Mouse (Mus musculus): ENCODE measurements at regions not wholly inside any gene's neighbourhood (a gene's known extent, or its start where the extent isn't known, plus 50 kb on each side); places are given as distances from the start of the nearest gene placed in this dataset.

GRCm38 (mm10) chr2:50942741-50943140, 206.2 kb downstream of the Rnd3 start:
- no peak for DNase-seq (ENCODE audit: low read depth, low spot score)

- no peak for DNase-seq (ENCODE audit: low read depth, low spot score)
Measured at GRCm38 (mm10) chr2:50932936-50933335, 216.0 kb downstream of the Rnd3 start.

- no peak for DNase-seq (ENCODE audit: low read depth, low spot score)
Measured at GRCm38 (mm10) chr2:50921002-50921401, 227.9 kb downstream of the Rnd3 start.

- no peak for DNase-seq (ENCODE audit: low read depth, low spot score)
Measured at GRCm38 (mm10) chr2:50916323-50917221, 232.3 kb downstream of the Rnd3 start.

GRCm38 (mm10) chr2:50915149-50915548, 233.8 kb downstream of the Rnd3 start:
- DNase-seq (ENCODE audit: low read depth, low spot score) = no peak

GRCm38 (mm10) chr2:50914176-50914575, 234.7 kb downstream of the Rnd3 start:
- DNase-seq (ENCODE audit: low read depth, low spot score) = no peak

GRCm38 (mm10) chr2:50908762-50909161, 240.1 kb downstream of the Rnd3 start:
- DNase-seq (ENCODE audit: low read depth, low spot score) = no peak

- no peak for DNase-seq (ENCODE audit: low read depth, low spot score)
Measured at GRCm38 (mm10) chr2:50902701-50903100, 246.2 kb downstream of the Rnd3 start.

- DNase-seq (ENCODE audit: low read depth, low spot score) = no peak
Measured at GRCm38 (mm10) chr2:50902220-50902619, 246.7 kb downstream of the Rnd3 start.

- DNase-seq (ENCODE audit: low read depth, low spot score) = no peak
Measured at GRCm38 (mm10) chr2:50888992-50889391, 259.9 kb downstream of the Rnd3 start.

GRCm38 (mm10) chr2:50887954-50888353, 261.0 kb downstream of the Rnd3 start:
- DNase-seq (ENCODE audit: low read depth, low spot score) = no peak

GRCm38 (mm10) chr2:50885924-50886315, 263.0 kb downstream of the Rnd3 start:
- no peak for DNase-seq (ENCODE audit: low read depth, low spot score)

- no peak for DNase-seq (ENCODE audit: low read depth, low spot score)
Measured at GRCm38 (mm10) chr2:50885280-50885923, 263.5 kb downstream of the Rnd3 start.

GRCm38 (mm10) chr2:50881514-50882038, 267.3 kb downstream of the Rnd3 start:
- DNase-seq (ENCODE audit: low read depth, low spot score) = no peak

- no peak for DNase-seq (ENCODE audit: low read depth, low spot score)
Measured at GRCm38 (mm10) chr2:50880806-50881205, 268.1 kb downstream of the Rnd3 start.

- no peak for DNase-seq (ENCODE audit: low read depth, low spot score)
Measured at GRCm38 (mm10) chr2:50877716-50878115, 271.2 kb downstream of the Rnd3 start.

GRCm38 (mm10) chr2:50875072-50875471, 273.8 kb downstream of the Rnd3 start:
- DNase-seq (ENCODE audit: low read depth, low spot score) = no peak

- DNase-seq (ENCODE audit: low read depth, low spot score) = no peak
Measured at GRCm38 (mm10) chr2:50853538-50854244, 295.2 kb downstream of the Rnd3 start.

- no peak for DNase-seq (ENCODE audit: low read depth, low spot score)
Measured at GRCm38 (mm10) chr2:50852413-50852919, 296.4 kb downstream of the Rnd3 start.

GRCm38 (mm10) chr2:50850071-50850470, 298.8 kb downstream of the Rnd3 start:
- DNase-seq (ENCODE audit: low read depth, low spot score) = no peak

GRCm38 (mm10) chr2:50841881-50842280, 307.0 kb downstream of the Rnd3 start:
- no peak for DNase-seq (ENCODE audit: low read depth, low spot score)
